Mouse (Mus musculus) lung, embryonic 14.5 days (tissue): ENCODE measurements at regions not wholly inside any gene's neighbourhood (a gene's known extent, or its start where the extent isn't known, plus 50 kb on each side); places are given as distances from the start of the nearest gene placed in this dataset.

Experiments
- ATAC-seq: fragments of 200-750 bp; cut with Nextera tagmentation; 2 replicates; pipeline ENCODE4 v1.8.0; 2017; ENCODE audit warnings: mild to moderate bottlenecking, moderate TSS enrichment, moderate library complexity; ENCODE audit not compliant: insufficient read depth
- DNase-seq: peaks from one replicate; pipeline ENCODE4 v3.0.0-alpha.2; 2015
- H3K27ac ChIP-seq: fragments of 300-500 bp; sonication (generic); 2 replicates; pipeline ENCODE4 v1.5.1; 2014; ENCODE audit warnings: low read depth, mild to moderate bottlenecking, moderate library complexity
- H3K27me3 ChIP-seq: fragments of 300-500 bp; sonication (generic); 2 replicates; pipeline ENCODE4 v1.6.1; 2014; ENCODE audit warnings: low read length, control low read depth; ENCODE audit not compliant: insufficient read depth
- H3K36me3 ChIP-seq: fragments of 300-500 bp; sonication (generic); 2 replicates; pipeline ENCODE4 v1.6.1; 2014; ENCODE audit warnings: control low read depth; ENCODE audit not compliant: insufficient read depth
- H3K4me1 ChIP-seq: fragments of 300-500 bp; sonication (generic); 2 replicates; pipeline ENCODE4 v1.6.1; 2014; ENCODE audit warnings: antibody characterized with exemption, control low read depth; ENCODE audit not compliant: insufficient read depth
- H3K4me2 ChIP-seq: fragments of 300-500 bp; sonication (generic); 2 replicates; pipeline ENCODE4 v1.6.1; 2014; ENCODE audit warnings: mild to moderate bottlenecking
- H3K4me3 ChIP-seq: fragments of 300-500 bp; sonication (generic); 2 replicates; pipeline ENCODE4 v1.5.1; 2014; ENCODE audit warnings: low read depth, low read length
- H3K9ac ChIP-seq: fragments of 300-500 bp; sonication (generic); 2 replicates; pipeline ENCODE4 v1.6.1; 2014
- H3K9me3 ChIP-seq: fragments of 300-500 bp; sonication (generic); 2 replicates; pipeline ENCODE4 v1.6.1; 2016; ENCODE audit warnings: low read depth, low read length, control low read depth
- CTCF ChIP-seq: IDR thresholded peaks from 2 replicates; pipeline ENCODE4 v1.5.1; 2016; ENCODE audit warnings: antibody characterized with exemption, low read depth
- WGBS: fragments of 180-500 bp; shearing (Covaris S2); extraction: QIAGEN DNeasy Blood & Tissue Kit; methylation state at CpG from one replicate; pipeline ENCODE4 v1.1.7; 2014; 5-methylcytosine and 5-hydroxymethylcytosine counted together

GRCm38 (mm10) chr5:85285856-85286255 lies 779.5 kb downstream of the Cenpc1 start:
- DNase-seq (no peak), ATAC-seq (no peak)
- 85% methylated on average over 3 of the region's 3 CpGs for WGBS
- Histone ChIP-seq H3K4me3 (no peak overlapping the region), H3K4me1 (no peaks in the 10 kb centered on the region), H3K36me3 (no peaks in the 10 kb centered on the region), H3K27ac (no peak overlapping the region), H3K4me2 (no peak overlapping the region), H3K9me3 (no peaks in the 10 kb centered on the region), H3K27me3 (no peaks in the 10 kb centered on the region), H3K9ac (no peak overlapping the region)
- TF ChIP-seq CTCF = no peak

- no peaks in the 10 kb centered on the region for H3K4me1 ChIP-seq
- H3K9me3 ChIP-seq = no peaks in the 10 kb centered on the region
- DNase-seq (no peak), ATAC-seq (no peak)
- WGBS = 75% methylated on average over 4 of the region's 4 CpGs
- no peak overlapping the region for H3K27ac ChIP-seq
- no peak overlapping the region for H3K9ac ChIP-seq
- H3K4me2 ChIP-seq = no peak overlapping the region
- H3K27me3 ChIP-seq = no peaks in the 10 kb centered on the region
- H3K4me3 ChIP-seq = no peak overlapping the region
- H3K36me3 ChIP-seq = no peaks in the 10 kb centered on the region
- TF ChIP-seq CTCF = no peak
Observed at GRCm38 (mm10) chr5:85248453-85248852, 816.9 kb downstream of the Cenpc1 start.

- Histone ChIP-seq H3K4me2 (no peak overlapping the region), H3K9ac (no peak overlapping the region), H3K27me3 (no peaks in the 10 kb centered on the region), H3K4me3 (no peak overlapping the region), H3K9me3 (no peaks in the 10 kb centered on the region), H3K36me3 (no peaks in the 10 kb centered on the region), H3K27ac (no peak overlapping the region), H3K4me1 (no peaks in the 10 kb centered on the region)
- TF ChIP-seq CTCF = no peak
- no peak for DNase-seq
- ATAC-seq = no peak
Observed at GRCm38 (mm10) chr5:85240380-85240779, 823.2 kb upstream of the Epha5 start.

- ATAC-seq = peak; percentile 52; the same call in 1 of the 2 replicates
- H3K27ac ChIP-seq = no peak overlapping the region
- no peak for TF ChIP-seq CTCF
Observed at GRCm38 (mm10) chr5:85239509-85240031, 822.4 kb upstream of the Epha5 start.

More at GRCm38 (mm10) chr5:85239509-85240031, 822.4 kb upstream of the Epha5 start:
- H3K4me3 ChIP-seq = no peak overlapping the region
- WGBS = 74% methylated on average over 3 of the region's 3 CpGs
- no peak overlapping the region for H3K4me2 ChIP-seq
- no peak overlapping the region for H3K9ac ChIP-seq
- H3K9me3 ChIP-seq = no peaks in the 10 kb centered on the region
- no peaks in the 10 kb centered on the region for H3K27me3 ChIP-seq
- peak; percentile 7 for DNase-seq
- H3K4me1 ChIP-seq = no peaks in the 10 kb centered on the region
- no peaks in the 10 kb centered on the region for H3K36me3 ChIP-seq
